Mouse (Mus musculus): Measurements from ENCODE around the gene Pou2f2. TPM values are rescaled to one million over a fixed set of nuclear protein-coding genes. Genes with fewer than 3 reads are reported as not detected.

Gene Pou2f2
- polyA plus RNA-seq, 1 experiment from 2014 or later = 1.4 TPM

DNA sequence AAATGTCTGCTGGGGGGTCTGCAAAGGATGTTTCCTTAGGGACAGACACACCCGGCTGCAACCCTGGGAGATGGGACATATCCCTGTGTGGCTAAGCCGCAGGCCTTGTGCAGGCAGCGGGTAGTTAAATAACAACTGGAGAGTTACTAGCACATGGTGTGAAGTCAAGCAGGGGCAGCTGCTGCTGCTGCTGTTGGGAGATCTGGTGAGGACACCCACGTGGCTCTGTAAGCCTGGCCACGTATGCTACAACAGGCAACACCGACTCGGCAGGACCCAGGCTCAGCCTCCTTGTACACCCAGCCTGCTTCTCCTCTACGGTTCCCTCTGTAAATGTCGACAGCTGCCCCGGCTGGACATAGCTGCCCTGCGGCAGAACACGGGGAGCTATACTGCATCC, 137.6 kb downstream of the Pou2f2 start:
- Histone ChIP-seq H3K9me3 (no peaks in the 10 kb centered on the region), H3K27me3 (no peaks in the 10 kb centered on the region), H3K9ac (no peak overlapping the region), H3K27ac (no peak overlapping the region), H3K36me3 (peaks cover 77% of the 10 kb centered on the region), H3K4me3 (no peak overlapping the region), H3K4me1 (no peaks in the 10 kb centered on the region), H3K4me2 (no peak overlapping the region)
- WGBS = 87% methylated on average over 12 of the region's 12 CpGs
- ATAC-seq (ENCODE audit: insufficient number of reproducible peaks, low FRiP score, low TSS enrichment, low read depth) = no peak

Small RNAs within 50 kb of the gene (microRNA-seq; reads per million reads assigned to microRNA genes)
- gene Mir6537 (not detected), gene Mir7048 (not detected)

Other genes starting within 250 kb of the Pou2f2 start
- gene Gm4881, start 235.2 kb downstream of the Pou2f2 start, polyA plus RNA-seq (2015; fragmentation: Nextera tagmentation; extraction: Ambion mirVana) = not detected in 2 replicates
- gene Rabac1, start 207.0 kb downstream of the Pou2f2 start, polyA plus RNA-seq (2015; fragmentation: Nextera tagmentation; extraction: Ambion mirVana) = 209 and 233 TPM in 2 replicates
- 0.97 and 1.5 TPM in 2 replicates for gene Atp1a3, start 173.8 kb downstream of the Pou2f2 start, polyA plus RNA-seq (2015; fragmentation: Nextera tagmentation; extraction: Ambion mirVana)
- gene Grik5, start 107.4 kb downstream of the Pou2f2 start, polyA plus RNA-seq (2015; fragmentation: Nextera tagmentation; extraction: Ambion mirVana) = 4.2 and 5.7 TPM in 2 replicates
- gene Zfp574, start 107.2 kb downstream of the Pou2f2 start, polyA plus RNA-seq (2015; fragmentation: Nextera tagmentation; extraction: Ambion mirVana) = 28.8 and 29.5 TPM in 2 replicates
- 12.2 and 13.6 TPM in 2 replicates for gene Dedd2, start 40.9 kb upstream of the Pou2f2 start, polyA plus RNA-seq (2015; fragmentation: Nextera tagmentation; extraction: Ambion mirVana)
- 2.7 and 2.8 TPM in 2 replicates for gene Zfp526, start 41.7 kb upstream of the Pou2f2 start, polyA plus RNA-seq (2015; fragmentation: Nextera tagmentation; extraction: Ambion mirVana)
- 8.2 and 10.0 TPM in 2 replicates for gene Gsk3a, start 58.1 kb upstream of the Pou2f2 start, polyA plus RNA-seq (2015; fragmentation: Nextera tagmentation; extraction: Ambion mirVana)
- gene Erf, start 71.0 kb upstream of the Pou2f2 start, polyA plus RNA-seq (2015; fragmentation: Nextera tagmentation; extraction: Ambion mirVana) = 20.8 and 24.4 TPM in 2 replicates
- 40.3 and 42.5 TPM in 2 replicates for gene Cic, start 88.0 kb upstream of the Pou2f2 start, polyA plus RNA-seq (2015; fragmentation: Nextera tagmentation; extraction: Ambion mirVana)
- 176 and 198 TPM in 2 replicates for gene Pafah1b3, start 118.3 kb upstream of the Pou2f2 start, polyA plus RNA-seq (2015; fragmentation: Nextera tagmentation; extraction: Ambion mirVana)
- gene Prr19, start 121.7 kb upstream of the Pou2f2 start, polyA plus RNA-seq (2015; fragmentation: Nextera tagmentation; extraction: Ambion mirVana) = 0.32 and 0.40 TPM in 2 replicates
- gene Tmem145, start 126.4 kb upstream of the Pou2f2 start, polyA plus RNA-seq (2015; fragmentation: Nextera tagmentation; extraction: Ambion mirVana) = 0.50 and 0.61 TPM in 2 replicates
- 14.2 and 14.3 TPM in 2 replicates for gene Megf8, start 137.4 kb upstream of the Pou2f2 start, polyA plus RNA-seq (2015; fragmentation: Nextera tagmentation; extraction: Ambion mirVana)
- 649 and 693 TPM in 2 replicates for gene Cnfn, start 190.0 kb upstream of the Pou2f2 start, polyA plus RNA-seq (2015; fragmentation: Nextera tagmentation; extraction: Ambion mirVana)
- gene Lipe, start 219.0 kb upstream of the Pou2f2 start, polyA plus RNA-seq (2015; fragmentation: Nextera tagmentation; extraction: Ambion mirVana) = 9.2 and 11.8 TPM in 2 replicates
- 0.20 and 0.32 TPM in 2 replicates for gene Cxcl17, start 233.2 kb upstream of the Pou2f2 start, polyA plus RNA-seq (2015; fragmentation: Nextera tagmentation; extraction: Ambion mirVana)

Measured in limb, embryonic 15.5 days (tissue).